Mouse (Mus musculus) stomach, postnatal 0 days (tissue): Measurements from ENCODE around the gene Nmb. TPM values are rescaled to one million over a fixed set of nuclear protein-coding genes. Genes with fewer than 3 reads are reported as not detected.
A peak's percentile ranks its signal among the peaks of the same experiment; 100 is the strongest.

Experiments
- ATAC-seq: fragments of 200-750 bp; cut with Nextera tagmentation; 2 replicates; pipeline ENCODE4 v1.8.0; 2017; ENCODE audit not compliant: low FRiP score, low TSS enrichment
- DNase-seq: peaks from one replicate; pipeline ENCODE4 v3.0.0-alpha.2; 2016; ENCODE audit warnings: low spot score
- H3K27ac ChIP-seq: fragments of 300-500 bp; sonication (generic); replicated peaks from 2 replicates; pipeline ENCODE4 v1.5.1; 2014; ENCODE audit warnings: mild to moderate bottlenecking, control low read depth
- H3K27me3 ChIP-seq: fragments of 300-500 bp; sonication (generic); 2 replicates; pipeline ENCODE4 v1.6.1; 2014; ENCODE audit warnings: low read length; ENCODE audit not compliant: control insufficient read depth, insufficient read depth
- H3K36me3 ChIP-seq: fragments of 300-500 bp; sonication (generic); 2 replicates; pipeline ENCODE4 v1.6.1; 2014; ENCODE audit warnings: low read length, mixed read lengths; ENCODE audit not compliant: control insufficient read depth, insufficient read depth
- H3K4me1 ChIP-seq: fragments of 300-500 bp; sonication (generic); replicated peaks from 2 replicates; pipeline ENCODE4 v1.6.1; 2014; ENCODE audit warnings: antibody characterized with exemption; ENCODE audit not compliant: control insufficient read depth, insufficient read depth
- H3K4me2 ChIP-seq: fragments of 300-500 bp; sonication (generic); replicated peaks from 2 replicates; pipeline ENCODE4 v1.6.1; 2014; ENCODE audit warnings: low read depth, mild to moderate bottlenecking, control low read depth, moderate library complexity
- H3K4me3 ChIP-seq: fragments of 300-500 bp; sonication (generic); 2 replicates; pipeline ENCODE4 v1.5.1; 2014; ENCODE audit warnings: low read depth, low read length, control low read depth
- H3K9ac ChIP-seq: fragments of 300-500 bp; sonication (generic); 2 replicates; pipeline ENCODE4 v1.6.1; 2014; ENCODE audit warnings: mild to moderate bottlenecking, low read length, control low read depth, mixed read lengths
- H3K9me3 ChIP-seq: fragments of 300-500 bp; sonication (generic); 2 replicates; pipeline ENCODE4 v1.6.1; 2016; ENCODE audit warnings: low read length; ENCODE audit not compliant: control insufficient read depth
- CTCF ChIP-seq: IDR thresholded peaks from 2 replicates; pipeline ENCODE4 v1.5.1; 2016; ENCODE audit warnings: antibody characterized with exemption, low read depth, mild to moderate bottlenecking, moderate library complexity
- EP300 ChIP-seq: optimal IDR thresholded peaks from 2 replicates; pipeline ENCODE3; 2016; ENCODE audit warnings: antibody characterized with exemption
- WGBS: fragments of 180-500 bp; shearing (Covaris S2); extraction: QIAGEN DNeasy Blood & Tissue Kit; methylation state at CpG from one replicate; pipeline ENCODE4 v1.1.7; 2014; 5-methylcytosine and 5-hydroxymethylcytosine counted together
- polyA plus RNA-seq: library from polyadenylated mRNA; unstranded; fragments of >200 nt; fragmentation: Nextera tagmentation; extraction: Ambion mirVana; gene quantifications from 2 replicates; pipeline ENCODE4 v1.2.1, GENCODE M21; 2015

Gene Nmb
- polyA plus RNA-seq, 1 experiment from 2014 or later: 3.3 TPM

GRCm38 (mm10) chr7:80893086-80893752, 11.7 kb downstream of the Nmb start:
- no peaks in the 10 kb centered on the region for H3K9me3 ChIP-seq
- no peak overlapping the region for H3K27ac ChIP-seq
- DNase-seq: no peak
- peaks cover 25% of the 10 kb centered on the region for H3K36me3 ChIP-seq
- no peaks in the 10 kb centered on the region for H3K27me3 ChIP-seq
- H3K4me2 ChIP-seq: no peak overlapping the region
- H3K9ac ChIP-seq: no peak overlapping the region
- H3K4me1 ChIP-seq: no peaks in the 10 kb centered on the region; the same call in 1 of the 2 replicates
- WGBS: 93% methylated on average over 15 of the region's 15 CpGs
- no peak for ATAC-seq
- no peak overlapping the region for H3K4me3 ChIP-seq
- no peak for TF ChIP-seq EP300
- no peak for TF ChIP-seq CTCF

GRCm38 (mm10) chr7:80889841-80890241, 15.0 kb downstream of the Nmb start:
- TF ChIP-seq EP300: no peak
- TF ChIP-seq CTCF: no peak
- H3K4me2 ChIP-seq: no peak overlapping the region
- H3K9ac ChIP-seq: no peak overlapping the region

GRCm38 (mm10) chr7:80889021-80889511, 15.8 kb downstream of the Nmb start:
- H3K9me3 ChIP-seq: no peaks in the 10 kb centered on the region
- peak; percentile 77 for DNase-seq
- no peaks in the 10 kb centered on the region for H3K27me3 ChIP-seq
- H3K4me1 ChIP-seq: no peaks in the 10 kb centered on the region; the same call in 1 of the 2 replicates
- H3K36me3 ChIP-seq: peaks cover 22% of the 10 kb centered on the region
- no peak overlapping the region for H3K4me3 ChIP-seq
- TF ChIP-seq EP300 (no peak), CTCF (no peak)
- H3K4me2 ChIP-seq: no peak overlapping the region
- H3K27ac ChIP-seq: peak overlapping the region; percentile 77
- WGBS: 42% methylated on average over 9 of the region's 9 CpGs
- no peak overlapping the region for H3K9ac ChIP-seq
- ATAC-seq: peak; percentile 84

More at GRCm38 (mm10) chr7:80889841-80890241, 15.0 kb downstream of the Nmb start:
- ATAC-seq: peak; percentile 15; the same call in 1 of the 2 replicates
- Histone ChIP-seq H3K27ac (peak overlapping the region; percentile 77), H3K27me3 (no peaks in the 10 kb centered on the region), H3K9me3 (no peaks in the 10 kb centered on the region), H3K4me3 (no peak overlapping the region), H3K36me3 (peaks cover 22% of the 10 kb centered on the region), H3K4me1 (no peaks in the 10 kb centered on the region; the same call in 1 of the 2 replicates)
- WGBS: 72% methylated on average over 13 of the region's 13 CpGs
- DNase-seq: no peak

GRCm38 (mm10) chr7:80888595-80888994, 16.3 kb downstream of the Nmb start:
- DNase-seq: no peak
- Histone ChIP-seq H3K27me3 (no peaks in the 10 kb centered on the region), H3K9me3 (no peaks in the 10 kb centered on the region), H3K4me3 (no peak overlapping the region), H3K4me1 (no peaks in the 10 kb centered on the region; the same call in 1 of the 2 replicates), H3K27ac (peak overlapping the region; percentile 77), H3K4me2 (no peak overlapping the region), H3K9ac (no peak overlapping the region), H3K36me3 (peaks cover 18% of the 10 kb centered on the region)
- no peak for TF ChIP-seq EP300
- TF ChIP-seq CTCF: no peak
- 69% methylated on average over 7 of the region's 7 CpGs for WGBS
- peak; percentile 39 for ATAC-seq

- H3K36me3 ChIP-seq: no peaks in the 10 kb centered on the region
- WGBS: 21% methylated on average over 1 of the region's 1 CpGs
These were observed 19.2 kb downstream of the Nmb start for GRCm38 (mm10) chr7:80885666-80886065.

More at GRCm38 (mm10) chr7:80885666-80886065, 19.2 kb downstream of the Nmb start:
- TF ChIP-seq EP300 (no peak), CTCF (peak; percentile 69)
- Histone ChIP-seq H3K9me3 (no peaks in the 10 kb centered on the region), H3K9ac (no peak overlapping the region), H3K4me2 (no peak overlapping the region), H3K4me3 (no peak overlapping the region), H3K27me3 (no peaks in the 10 kb centered on the region), H3K4me1 (no peaks in the 10 kb centered on the region; the same call in 1 of the 2 replicates), H3K27ac (no peak overlapping the region)
- ATAC-seq (no peak), DNase-seq (no peak)
